Mouse (Mus musculus) kidney, embryonic 14.5 days (tissue): ENCODE data around the gene Tmem115. TPM values are rescaled to one million over a fixed set of nuclear protein-coding genes. Genes with fewer than 3 reads are reported as not detected.
A peak's percentile ranks its signal among the peaks of the same experiment; 100 is the strongest.

Source experiments
- ATAC-seq: fragments of 200-750 bp; cut with Nextera tagmentation; 2 replicates; pipeline ENCODE4 v1.8.0; 2017; ENCODE audit warnings: moderate number of reproducible peaks, mild to moderate bottlenecking, moderate TSS enrichment, moderate library complexity; ENCODE audit not compliant: low FRiP score, low TSS enrichment
- H3K27ac ChIP-seq: fragments of 300-500 bp; sonication (generic); 2 replicates; pipeline ENCODE4 v1.5.1; 2014; ENCODE audit warnings: low read depth, mild to moderate bottlenecking, low read length, moderate library complexity, mixed read lengths
- H3K27me3 ChIP-seq: fragments of 300-500 bp; sonication (generic); 2 replicates; pipeline ENCODE4 v1.6.1; 2014; ENCODE audit warnings: mild to moderate bottlenecking, low read length; ENCODE audit not compliant: control insufficient read depth, insufficient read depth
- H3K36me3 ChIP-seq: fragments of 300-500 bp; sonication (generic); 2 replicates; pipeline ENCODE4 v1.6.1; 2014; ENCODE audit warnings: low read length, mixed read lengths; ENCODE audit not compliant: control insufficient read depth, insufficient read depth
- H3K4me1 ChIP-seq: fragments of 300-500 bp; sonication (generic); 2 replicates; pipeline ENCODE4 v1.6.1; 2014; ENCODE audit warnings: low read length, mixed read lengths; ENCODE audit not compliant: control insufficient read depth, insufficient read depth
- H3K4me2 ChIP-seq: fragments of 300-500 bp; sonication (generic); replicated peaks from 2 replicates; pipeline ENCODE4 v1.6.1; 2014; ENCODE audit warnings: low read depth, mild to moderate bottlenecking, low read length
- H3K4me3 ChIP-seq: fragments of 300-500 bp; sonication (generic); 2 replicates; pipeline ENCODE4 v1.5.1; 2014; ENCODE audit warnings: mild to moderate bottlenecking, low read length
- H3K9ac ChIP-seq: fragments of 300-500 bp; sonication (generic); 2 replicates; pipeline ENCODE4 v1.6.1; 2014; ENCODE audit warnings: low read depth, mild to moderate bottlenecking, low read length, moderate library complexity
- H3K9me3 ChIP-seq: fragments of 300-500 bp; sonication (generic); 2 replicates; pipeline ENCODE4 v1.6.1; 2016; ENCODE audit warnings: low read length; ENCODE audit not compliant: control insufficient read depth
- WGBS: fragments of 180-500 bp; shearing (Covaris S2); extraction: QIAGEN DNeasy Blood & Tissue Kit; methylation state at CpG from one replicate; pipeline ENCODE4 v1.1.7; 2014; 5-methylcytosine and 5-hydroxymethylcytosine counted together
- polyA plus RNA-seq: library from polyadenylated mRNA; unstranded; fragments of >200 nt; fragmentation: Nextera tagmentation; extraction: Ambion mirVana; gene quantifications from 2 replicates; pipeline ENCODE4 v1.2.1, GENCODE M21; 2014

Tmem115 gene
- polyA plus RNA-seq, 1 experiment from 2014 or later = 49.9 TPM

GRCm38 (mm10) chr9:107551117-107551889 is 17.6 kb downstream of the Tmem115 start, which contains the start of gene Rassf1:
Rassf1 (plus strand) TSS chr9:107551555.
- ATAC-seq = peak; percentile 44
- peaks cover 51% of the 10 kb centered on the region for H3K4me1 ChIP-seq
- WGBS = under 1% methylated on average over 63 of the region's 63 CpGs

GRCm38 (mm10) chr9:107551890-107552355 is 18.2 kb downstream of the Tmem115 start:
- H3K4me3 ChIP-seq = peak overlapping the region; percentile 63
- peak overlapping the region; percentile 67 for H3K9ac ChIP-seq
- WGBS = 6% methylated on average over 8 of the region's 8 CpGs
- peaks cover 53% of the 10 kb centered on the region for H3K4me1 ChIP-seq
- no peaks in the 10 kb centered on the region for H3K9me3 ChIP-seq
- ATAC-seq = no peak
- H3K27me3 ChIP-seq = no peaks in the 10 kb centered on the region
- peaks cover 6% of the 10 kb centered on the region for H3K36me3 ChIP-seq
- peak overlapping the region; percentile 87 for H3K4me2 ChIP-seq
- peak overlapping the region; percentile 69 for H3K27ac ChIP-seq

More at GRCm38 (mm10) chr9:107551117-107551889, 17.6 kb downstream of the Tmem115 start, which contains the start of gene Rassf1:
- Histone ChIP-seq H3K9ac (peak within 1 kb of the TSS; percentile 67), H3K27me3 (no peaks in the 10 kb centered on the region), H3K27ac (peak within 1 kb of the TSS; percentile 69), H3K36me3 (no peaks in the 10 kb centered on the region; the same call in 1 of the 2 replicates), H3K4me3 (peak within 1 kb of the TSS; percentile 63), H3K4me2 (peak within 1 kb of the TSS; percentile 87), H3K9me3 (no peaks in the 10 kb centered on the region)

- WGBS = 74% methylated on average over 5 of the region's 5 CpGs
- Histone ChIP-seq H3K4me3 (peak overlapping the region; percentile 63), H3K36me3 (peaks cover 15% of the 10 kb centered on the region), H3K27ac (peak overlapping the region; percentile 69), H3K9ac (peak overlapping the region; percentile 67; the same call in 1 of the 2 replicates), H3K27me3 (no peaks in the 10 kb centered on the region), H3K9me3 (no peaks in the 10 kb centered on the region), H3K4me1 (peaks cover 49% of the 10 kb centered on the region), H3K4me2 (peak overlapping the region; percentile 87)
- no peak for ATAC-seq
Measured at GRCm38 (mm10) chr9:107552690-107553393, 19.1 kb downstream of the Tmem115 start.

- 2% methylated on average over 37 of the region's 37 CpGs for WGBS
- Histone ChIP-seq H3K9ac (peak overlapping the region; percentile 67), H3K4me2 (peak overlapping the region; percentile 87), H3K4me3 (peak overlapping the region; percentile 63), H3K9me3 (no peaks in the 10 kb centered on the region), H3K27ac (peak overlapping the region; percentile 96), H3K27me3 (no peaks in the 10 kb centered on the region), H3K36me3 (peaks cover 24% of the 10 kb centered on the region), H3K4me1 (peaks cover 49% of the 10 kb centered on the region)
- peak; percentile 10; the same call in 1 of the 2 replicates for ATAC-seq
Measured at GRCm38 (mm10) chr9:107553541-107554318, 20.0 kb downstream of the Tmem115 start.

- WGBS = under 1% methylated on average over 48 of the region's 53 CpGs
- H3K27ac ChIP-seq = peak overlapping the region; percentile 97
- H3K27me3 ChIP-seq = no peaks in the 10 kb centered on the region
- H3K4me2 ChIP-seq = peak overlapping the region; percentile 87
- no peaks in the 10 kb centered on the region for H3K9me3 ChIP-seq
- peak overlapping the region; percentile 86 for H3K9ac ChIP-seq
- H3K4me1 ChIP-seq = peaks cover 49% of the 10 kb centered on the region
- H3K4me3 ChIP-seq = peak overlapping the region; percentile 63
- H3K36me3 ChIP-seq = peaks cover 30% of the 10 kb centered on the region
- peak; percentile 88 for ATAC-seq
Measured at GRCm38 (mm10) chr9:107554319-107554825, 20.6 kb downstream of the Tmem115 start.

DNA sequence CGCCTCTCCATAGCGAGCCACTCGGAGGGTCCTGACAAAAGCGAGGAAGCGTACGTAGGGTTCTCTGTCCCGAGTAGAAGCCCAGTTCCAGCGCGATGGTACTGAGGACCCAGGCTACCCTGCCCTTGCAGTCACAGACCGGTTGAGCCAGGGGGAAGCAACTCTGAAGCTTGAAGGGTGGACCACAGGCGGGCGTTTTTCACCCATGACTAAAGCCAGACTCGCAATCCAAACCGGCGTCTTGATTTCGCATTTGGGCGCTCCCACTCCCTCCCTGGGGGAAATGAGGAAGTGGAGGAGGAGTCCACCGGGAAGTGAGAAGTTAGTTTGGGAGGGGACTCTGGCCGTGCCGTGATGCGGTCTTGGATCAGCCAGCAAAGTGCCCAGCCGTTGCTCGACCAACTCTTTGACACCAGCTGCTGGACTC is 21.3 kb downstream of the Tmem115 start:
- under 1% methylated on average over 23 of the region's 23 CpGs for WGBS
- Histone ChIP-seq H3K4me1 (peaks cover 49% of the 10 kb centered on the region), H3K9ac (peak overlapping the region; percentile 86), H3K36me3 (peaks cover 37% of the 10 kb centered on the region), H3K4me3 (peak overlapping the region; percentile 63), H3K27me3 (no peaks in the 10 kb centered on the region), H3K4me2 (peak overlapping the region; percentile 87), H3K9me3 (no peaks in the 10 kb centered on the region), H3K27ac (peak overlapping the region; percentile 97)
- ATAC-seq = peak; percentile 47

DNA sequence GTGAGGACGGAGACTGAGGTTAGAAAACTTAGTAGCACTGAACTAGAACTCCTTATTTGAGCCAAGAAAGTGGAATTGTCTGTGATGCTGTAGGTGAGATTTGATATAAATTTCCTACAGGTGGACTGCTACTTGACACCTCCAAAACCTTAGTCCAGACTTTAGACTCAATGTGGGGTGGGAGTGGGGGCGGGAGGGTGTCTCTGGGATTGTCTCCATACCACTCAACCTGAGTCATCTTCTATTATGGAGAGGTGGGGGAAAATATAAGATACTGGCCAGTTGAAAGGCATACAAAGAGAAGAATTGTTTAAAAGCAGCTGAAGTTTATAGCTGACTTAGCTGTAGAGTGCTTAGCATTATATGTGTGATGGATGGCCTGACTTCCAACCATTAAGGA is 22.0 kb downstream of the Tmem115 start:
- peak overlapping the region; percentile 97 for H3K27ac ChIP-seq
- 45% methylated on average over 2 of the region's 2 CpGs for WGBS
- no peaks in the 10 kb centered on the region for H3K9me3 ChIP-seq
- H3K9ac ChIP-seq = peak overlapping the region; percentile 86
- peak overlapping the region; percentile 63 for H3K4me3 ChIP-seq
- no peak for ATAC-seq
- H3K36me3 ChIP-seq = peaks cover 44% of the 10 kb centered on the region
- H3K27me3 ChIP-seq = no peaks in the 10 kb centered on the region
- H3K4me1 ChIP-seq = peaks cover 46% of the 10 kb centered on the region
- H3K4me2 ChIP-seq = peak overlapping the region; percentile 87

- 71% methylated on average over 3 of the region's 3 CpGs for WGBS
- peak overlapping the region; percentile 63; the same call in 1 of the 2 replicates for H3K4me3 ChIP-seq
- H3K27ac ChIP-seq = no peak overlapping the region
- H3K9ac ChIP-seq = no peak overlapping the region
- H3K9me3 ChIP-seq = no peaks in the 10 kb centered on the region
- H3K4me2 ChIP-seq = peak overlapping the region; percentile 87
- H3K36me3 ChIP-seq = peaks cover 50% of the 10 kb centered on the region
- no peak for ATAC-seq
- peaks cover 40% of the 10 kb centered on the region for H3K4me1 ChIP-seq
- no peaks in the 10 kb centered on the region for H3K27me3 ChIP-seq
Measured at GRCm38 (mm10) chr9:107556346-107556745, 22.6 kb downstream of the Tmem115 start.
